In the genomic region with DNA sequence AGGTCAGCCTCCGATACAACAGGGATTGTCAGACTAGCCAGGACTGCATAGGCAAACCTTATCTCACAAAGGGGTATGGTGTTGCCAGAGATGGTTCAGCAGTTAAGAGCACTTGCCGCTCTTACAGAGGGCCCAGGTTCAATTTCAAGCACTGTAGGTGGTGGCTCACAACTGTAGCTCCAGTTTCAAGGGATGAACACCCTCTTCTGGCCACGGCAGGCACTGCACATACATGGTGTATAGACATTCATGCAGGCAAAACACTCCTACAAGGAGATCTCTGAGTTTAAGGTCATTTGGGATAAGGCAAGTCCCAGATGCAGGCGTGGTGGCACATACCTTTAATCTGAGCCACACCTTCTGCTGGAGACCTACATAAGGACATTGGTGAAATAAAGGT, we compare ENCODE assay signal across 14 mouse cellular contexts.
DNase-seq lines count a peak whose midpoint lies in the region; ATAC-seq and TF ChIP-seq lines count a peak whose summit lies in the region.
"Had no signal": no experiment of that assay in that cellular context is flagged by ENCODE, and none has a peak within 500 bp of the region (broad histone marks: within the 10 kb centered on the region; RNA-seq: fewer than 3 reads in every experiment).

No protein-coding gene starts in this region.

- no peak for DNase-seq in layer of hippocampus, adult 2 months (ENCODE audit: low spot score in 2 of 2)
- DNase-seq in layer of hippocampus, postnatal 14 days (ENCODE audit: low spot score in 2 of 2), result no peak
- peak; percentile 34 for DNase-seq in CH12.LX (ENCODE audit: extremely low read depth)
- DNase-seq in ES-CJ7 (ENCODE audit: low read depth, low spot score), result peak; percentile 63
- no peak for DNase-seq in left cerebral cortex, postnatal 4 days
- DNase-seq in Muller cell, postnatal 12 days (ENCODE audit: inconsistent ontology term), result no peak
- DNase-seq: adrenal gland, postnatal 10 days; heart, adult 18-20 months; heart, postnatal 4 days; kidney, adult 11 months; lung, adult 2 months; right cerebral cortex, postnatal 25 days; thymus, postnatal 25 days had no signal

- intact Hi-C loops in left cerebral cortex, postnatal 4 days (cut with DNase I), result no loop called here

- no peak overlapping the region for H3K9ac ChIP-seq in CH12.LX (ENCODE audit: insufficient read depth, low read depth)

- peak; percentile 37 for TF ChIP-seq RAD21 in CH12.LX (IDR thresholded peaks at IDR 0.05; ENCODE audit: low read depth, low read length)

- peak; percentile 48 for ATAC-seq in erythroblast, adult 5-6 weeks (replicated peaks; ENCODE audit: low FRiP score, poor library complexity, severe bottlenecking)

- peaks cover 24 to 93% of the 10 kb centered on the region in 2 experiments for H3K36me3 ChIP-seq in CH12.LX (replicated peaks in 1 of 2; ENCODE audit: control insufficient read depth in 1 of 2, insufficient read depth in 1 of 2, low read length in 1 of 2)

- H3K9me3 ChIP-seq in CH12.LX (replicated peaks; ENCODE audit: low read length), result no peaks in the 10 kb centered on the region

- TF ChIP-seq POLR2A in CH12.LX (IDR thresholded peaks at IDR 0.05; ENCODE audit: low read depth, low read length), result no peak

- peaks cover 0 to 5% of the 10 kb centered on the region in 2 experiments; a peak in 1 of 4 replicates for H3K4me1 ChIP-seq in CH12.LX (ENCODE audit: control insufficient read depth in 1 of 2, insufficient read depth in 2 of 2)

- no peak overlapping the region for H3K27ac ChIP-seq in layer of hippocampus, adult 2 months
- no peak overlapping the region for H3K27ac ChIP-seq in CH12.LX (ENCODE audit: insufficient read depth, low read depth)

- TF ChIP-seq CTCF in layer of hippocampus, adult 2 months (conservative IDR thresholded peaks at IDR 0.05), result peak; percentile 45
- TF ChIP-seq CTCF in CH12.LX (conservative IDR thresholded peaks at IDR 0.05 in 1 of 2, IDR thresholded peaks at IDR 0.05 in 1 of 2; ENCODE audit: low read depth in 2 of 2, low read length in 2 of 2), result peak; percentile 26 to 51; a peak in 3 of 4 replicates

- H3K4me2 ChIP-seq in CH12.LX (ENCODE audit: insufficient read depth, low read depth, poor library complexity, severe bottlenecking), result no peak overlapping the region

- TF ChIP-seq EP300 in CH12.LX (IDR thresholded peaks at IDR 0.05; ENCODE audit: low read length), result no peak

- no peaks in the 10 kb centered on the region for H3K79me2 ChIP-seq in CH12.LX (replicated peaks; ENCODE audit: control insufficient read depth, extremely low read depth, insufficient read depth, poor library complexity, severe bottlenecking)

- dilution Hi-C loops in CH12.LX (cut with MboI; ENCODE audit: extremely low pct_ligation_motif_present, extremely low pct_unique_long_range_greater_than_20kb, low sequenced_read_pairs), result no loop called here

- no peaks in the 10 kb centered on the region for H3K27me3 ChIP-seq in CH12.LX (replicated peaks)

- H3K4me3 ChIP-seq in layer of hippocampus, adult 2 months, result no peak overlapping the region
- no peak overlapping the region for H3K4me3 ChIP-seq in CH12.LX (replicated peaks in 1 of 3; ENCODE audit: low read depth in 2 of 3, low read length in 2 of 3, poor library complexity in 1 of 3)

- in situ Hi-C loops in CH12.LX (cut with MboI; ENCODE audit: low pct_ligation_motif_present, low pct_unique_long_range_greater_than_20kb, low sequenced_read_pairs), result no loop called here

TF ChIP-seq in CH12.LX, 34 proteins besides CTCF, POLR2A, EP300 and RAD21:
- no peak for TF ChIP-seq USF2 (conservative IDR thresholded peaks at IDR 0.05; ENCODE audit: low read depth, low read length)
- no peak for TF ChIP-seq UBTF (IDR thresholded peaks at IDR 0.05; ENCODE audit: low read depth, low read length)
- TF ChIP-seq JUND (conservative IDR thresholded peaks at IDR 0.05; ENCODE audit: low read depth, low read length), result no peak
- peak; percentile 42 for TF ChIP-seq SMC3 (IDR thresholded peaks at IDR 0.05; ENCODE audit: low read depth, low read length)
- TF ChIP-seq CHD2 (IDR thresholded peaks at IDR 0.05; ENCODE audit: low read length), result no peak
- no peak for TF ChIP-seq E2F4 (IDR thresholded peaks at IDR 0.05; ENCODE audit: insufficient replicate concordance, low read depth, low read length)

Comparison
In these comparisons a context has a peak if more than half of its experiments do, and no peak if none do; other contexts are left out.
1. DNase-seq: peak in CH12.LX (single experiment) and ES-CJ7 (single experiment); none in layer of hippocampus, adult 2 months (0 of 2), layer of hippocampus, postnatal 14 days (0 of 2), left cerebral cortex, postnatal 4 days (single experiment) and Muller cell, postnatal 12 days (single experiment).